Mouse (Mus musculus): ENCODE results near the gene Fnip2. TPM values are rescaled to one million over a fixed set of nuclear protein-coding genes. Genes with fewer than 3 reads are reported as not detected.

The Fnip2 gene
- total RNA-seq (2014; rRNA removed; ENCODE audit: low replicate concordance) (10.5 and 18.3 TPM in 2 replicates), polyA plus RNA-seq (2015; fragmentation: Nextera tagmentation; extraction: Ambion mirVana) (1.4 and 2.1 TPM in 2 replicates)

DNA sequence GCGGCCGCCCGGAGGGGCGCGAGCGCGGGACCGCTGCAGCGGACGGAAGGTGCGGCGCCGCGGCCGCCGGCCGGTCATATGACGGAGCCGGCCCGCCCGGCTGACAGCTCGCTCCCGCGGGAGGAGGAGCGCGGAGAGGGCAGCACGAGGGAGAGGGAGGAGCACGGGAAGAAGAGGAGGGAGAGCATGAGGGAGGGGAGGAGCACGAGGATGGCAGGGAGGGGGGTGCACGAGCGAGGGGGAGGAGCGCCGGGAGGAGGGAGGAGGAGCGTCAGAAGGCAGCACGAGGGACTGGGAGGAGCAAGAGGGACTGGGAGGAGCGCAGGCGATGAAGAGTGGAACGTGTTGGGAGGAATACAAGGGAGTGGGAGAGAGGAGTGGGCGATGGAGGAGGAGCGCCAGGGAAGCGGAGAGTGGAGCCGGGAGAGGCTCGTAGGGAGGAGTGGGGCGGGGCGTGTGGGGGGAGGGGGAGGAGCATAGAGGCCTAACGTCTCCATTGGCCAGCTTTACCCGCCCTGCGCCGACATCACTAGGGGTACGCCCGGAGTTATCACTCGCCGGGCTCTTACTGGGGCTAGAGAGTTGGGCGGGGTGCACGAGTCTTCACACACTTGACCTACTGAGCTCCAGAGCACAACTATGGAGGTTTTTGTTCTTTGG is at the start of gene Fnip2:
TSS of gene Fnip2 (minus strand) at position 94 of the 660 bp plus-strand sequence.
- no peak for TF ChIP-seq CTCF (IDR thresholded peaks at IDR 0.05; ENCODE audit: low read depth)
- 0 out of 2 replicates have a peak, but pooled peaks have one; percentile 55 for TF ChIP-seq EP300 (IDR thresholded peaks at IDR 0.05; ENCODE audit: low read depth)
- Histone ChIP-seq H3K4me1 (ENCODE audit: control insufficient read depth, insufficient read depth) (peaks cover 10% of the 10 kb centered on the region; the same call in 1 of the 2 replicates), H3K4me3 (ENCODE audit: low read depth, low read length) (peak within 1 kb of the TSS; percentile 84), H3K27me3 (ENCODE audit: control insufficient read depth, insufficient read depth, low read length) (no peaks in the 10 kb centered on the region), H3K9ac (replicated peaks; ENCODE audit: low read depth, low read length) (peak within 1 kb of the TSS; percentile 76), H3K9me3 (replicated peaks; ENCODE audit: control insufficient read depth, low read length) (no peaks in the 10 kb centered on the region), H3K4me2 (ENCODE audit: low read depth, low read length) (peak within 1 kb of the TSS; percentile 90), H3K36me3 (replicated peaks; ENCODE audit: control insufficient read depth, insufficient read depth, low read length) (no peaks in the 10 kb centered on the region), H3K27ac (ENCODE audit: low read depth) (peak within 1 kb of the TSS; percentile 75)
- ATAC-seq (ENCODE audit: insufficient read depth, low read depth) (peak; percentile 94), DNase-seq (ENCODE audit: low spot score) (peak; percentile 96)
- WGBS, result under 1% methylated on average over 51 of the region's 55 CpGs

DNA sequence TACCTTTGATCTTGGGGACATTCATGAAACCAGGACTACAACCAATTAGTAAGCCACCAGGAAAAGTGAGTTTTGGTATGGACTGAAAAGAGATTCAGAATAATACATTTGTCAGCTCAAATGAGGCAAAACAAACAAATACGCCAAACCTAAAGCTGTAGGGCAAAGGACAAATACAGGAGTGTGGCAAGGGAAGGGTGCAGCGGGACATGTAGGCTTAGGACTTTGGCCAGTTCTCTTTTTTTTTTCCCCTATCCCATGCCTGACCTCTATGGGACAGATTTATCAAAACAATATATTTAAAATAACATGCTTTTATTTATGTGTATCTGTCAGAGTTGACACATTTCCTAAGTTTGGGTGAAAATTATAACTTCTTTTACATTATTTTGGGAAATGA is 42.3 kb upstream of the Fnip2 start:
- no peaks in the 10 kb centered on the region for H3K4me1 ChIP-seq (ENCODE audit: control insufficient read depth, insufficient read depth)
- 92% methylated on average over 2 of the region's 2 CpGs for WGBS
- no peak for DNase-seq (ENCODE audit: low spot score)
- no peak overlapping the region for H3K4me3 ChIP-seq (ENCODE audit: low read depth, low read length)
- H3K27me3 ChIP-seq (ENCODE audit: control insufficient read depth, insufficient read depth, low read length), result no peaks in the 10 kb centered on the region
- TF ChIP-seq CTCF (IDR thresholded peaks at IDR 0.05; ENCODE audit: low read depth) (no peak), EP300 (IDR thresholded peaks at IDR 0.05; ENCODE audit: low read depth) (no peak)
- H3K9ac ChIP-seq (replicated peaks; ENCODE audit: low read depth, low read length), result no peak overlapping the region
- H3K36me3 ChIP-seq (replicated peaks; ENCODE audit: control insufficient read depth, insufficient read depth, low read length), result peaks cover 67% of the 10 kb centered on the region
- H3K4me2 ChIP-seq (ENCODE audit: low read depth, low read length), result no peak overlapping the region
- ATAC-seq (ENCODE audit: insufficient read depth, low read depth), result no peak
- no peak overlapping the region for H3K27ac ChIP-seq (ENCODE audit: low read depth)
- no peaks in the 10 kb centered on the region for H3K9me3 ChIP-seq (replicated peaks; ENCODE audit: control insufficient read depth, low read length)

DNA sequence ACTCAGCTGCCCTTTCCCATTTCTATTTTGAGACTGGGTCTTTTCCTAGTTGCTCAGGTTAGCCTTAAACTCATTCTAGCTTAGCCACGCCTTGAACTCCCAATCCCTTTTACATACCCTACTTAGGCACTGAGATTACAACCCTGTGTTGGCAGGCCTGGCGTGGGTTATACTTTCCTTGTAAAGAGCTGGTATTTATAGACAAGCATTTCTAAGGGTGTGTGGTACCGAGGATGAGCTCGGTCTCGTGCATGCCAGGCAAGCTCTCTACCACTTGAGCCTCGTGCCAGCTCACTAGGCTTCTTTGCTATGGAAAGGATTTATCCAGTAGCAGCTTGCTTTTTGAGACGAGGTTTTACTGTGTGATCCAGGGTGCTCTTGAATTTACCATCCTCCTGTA is 27.9 kb upstream of the Fnip2 start:
- WGBS, result 47% methylated on average over 7 of the region's 7 CpGs

DNA sequence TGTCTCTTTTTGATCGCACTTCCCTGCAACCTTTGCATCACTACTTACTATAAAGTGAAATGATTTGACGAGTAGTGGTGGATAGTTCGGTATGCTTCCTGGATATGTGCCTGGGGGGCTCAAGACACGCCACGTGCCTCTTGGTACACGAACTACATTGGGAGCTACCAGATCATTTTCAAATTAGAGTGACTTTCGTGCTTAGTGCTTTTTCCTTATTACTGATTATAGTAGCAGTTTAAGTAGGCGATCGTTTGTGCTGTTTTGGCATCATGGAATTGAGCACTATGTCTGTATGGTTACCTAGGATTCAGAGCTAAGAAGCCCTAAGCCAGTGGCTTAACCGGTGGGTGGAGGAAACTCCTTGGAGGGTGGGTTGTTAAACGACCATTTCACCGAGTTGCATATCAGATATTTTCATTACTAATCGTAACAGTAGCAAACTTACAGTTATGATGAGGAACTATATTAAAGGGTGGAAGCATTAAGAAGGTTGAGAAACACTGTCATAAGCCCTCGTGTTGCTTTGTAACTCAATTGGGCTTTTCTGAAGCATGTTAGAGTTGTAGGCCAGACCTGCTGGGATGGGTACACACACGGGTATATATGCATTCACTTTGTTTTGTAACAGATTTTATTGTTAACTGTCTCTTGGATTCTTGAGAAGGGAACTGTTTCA is 24.3 kb upstream of the Fnip2 start:
- DNase-seq (ENCODE audit: low spot score), result no peak
- Histone ChIP-seq H3K4me2 (ENCODE audit: low read depth, low read length) (peak overlapping the region; percentile 87), H3K4me3 (ENCODE audit: low read depth, low read length) (peak overlapping the region; percentile 92), H3K4me1 (ENCODE audit: control insufficient read depth, insufficient read depth) (peaks cover 6% of the 10 kb centered on the region; the same call in 1 of the 2 replicates), H3K27me3 (ENCODE audit: control insufficient read depth, insufficient read depth, low read length) (no peaks in the 10 kb centered on the region), H3K9ac (replicated peaks; ENCODE audit: low read depth, low read length) (peak overlapping the region; percentile 85), H3K36me3 (replicated peaks; ENCODE audit: control insufficient read depth, insufficient read depth, low read length) (peaks cover 27% of the 10 kb centered on the region), H3K27ac (ENCODE audit: low read depth) (peak overlapping the region; percentile 89), H3K9me3 (replicated peaks; ENCODE audit: control insufficient read depth, low read length) (no peaks in the 10 kb centered on the region)
- TF ChIP-seq EP300 (IDR thresholded peaks at IDR 0.05; ENCODE audit: low read depth) (no peak), CTCF (IDR thresholded peaks at IDR 0.05; ENCODE audit: low read depth) (no peak)
- WGBS, result 3% methylated on average over 15 of the region's 15 CpGs
- ATAC-seq (ENCODE audit: insufficient read depth, low read depth), result no peak

More for the DNA sequence above, 27.9 kb upstream of the Fnip2 start:
- peaks cover 57% of the 10 kb centered on the region for H3K36me3 ChIP-seq (replicated peaks; ENCODE audit: control insufficient read depth, insufficient read depth, low read length)
- H3K9me3 ChIP-seq (replicated peaks; ENCODE audit: control insufficient read depth, low read length), result no peaks in the 10 kb centered on the region
- DNase-seq (ENCODE audit: low spot score) (peak; percentile 53), ATAC-seq (ENCODE audit: insufficient read depth, low read depth) (peak; percentile 72)
- no peak overlapping the region for H3K4me2 ChIP-seq (ENCODE audit: low read depth, low read length)
- no peak for TF ChIP-seq CTCF (IDR thresholded peaks at IDR 0.05; ENCODE audit: low read depth)
- TF ChIP-seq EP300 (IDR thresholded peaks at IDR 0.05; ENCODE audit: low read depth), result no peak
- H3K27ac ChIP-seq (ENCODE audit: low read depth), result no peak overlapping the region
- no peak overlapping the region for H3K4me3 ChIP-seq (ENCODE audit: low read depth, low read length)
- H3K4me1 ChIP-seq (ENCODE audit: control insufficient read depth, insufficient read depth), result peaks cover 6% of the 10 kb centered on the region; the same call in 1 of the 2 replicates
- no peaks in the 10 kb centered on the region for H3K27me3 ChIP-seq (ENCODE audit: control insufficient read depth, insufficient read depth, low read length)
- no peak overlapping the region for H3K9ac ChIP-seq (replicated peaks; ENCODE audit: low read depth, low read length)

DNA sequence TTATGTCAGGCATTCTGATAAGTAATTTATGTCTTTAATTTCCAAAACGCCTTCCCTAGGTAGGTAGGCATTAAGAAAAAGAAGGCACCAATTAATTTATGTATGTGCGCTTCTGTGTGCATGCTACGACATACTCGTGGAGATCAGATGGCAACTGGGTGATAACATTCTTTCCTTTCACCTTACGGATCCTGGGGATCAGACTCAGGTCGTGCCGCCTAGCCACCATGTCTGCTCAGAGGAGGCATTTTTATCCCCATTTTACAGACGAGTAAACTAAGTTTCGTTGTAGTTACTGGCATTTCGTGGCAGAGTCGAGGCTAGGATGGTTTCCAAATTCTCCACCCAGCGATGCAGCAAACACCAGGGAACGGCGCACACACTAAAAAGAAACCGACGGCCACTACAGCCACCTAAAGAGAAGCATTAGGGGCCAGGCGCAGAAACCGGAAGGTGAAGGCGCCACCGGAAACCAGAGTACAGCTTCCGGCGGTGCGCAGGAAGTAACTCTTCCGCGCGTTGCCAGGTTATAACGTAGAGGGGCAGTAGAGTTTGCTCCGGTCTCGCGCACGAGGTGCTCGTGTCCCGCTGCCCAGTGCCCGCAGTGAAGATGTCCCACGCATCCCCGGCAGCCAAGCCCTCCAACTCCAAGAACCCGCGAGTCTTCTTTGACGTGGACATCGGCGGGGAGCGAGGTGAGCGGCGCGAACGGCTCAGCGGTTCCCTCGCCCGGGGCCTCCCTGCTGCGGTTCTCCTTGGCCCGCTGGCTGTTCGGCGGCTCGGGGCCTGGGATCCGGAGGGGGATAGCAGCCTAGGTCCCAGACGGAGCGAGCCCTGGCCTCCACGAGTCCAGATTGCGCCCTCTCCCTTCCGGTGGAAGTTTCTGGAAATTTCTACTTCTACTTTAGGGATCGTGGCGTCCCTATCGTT is 23.5 kb upstream of the Fnip2 start, which contains the start of gene Ppid:
TSS of gene Ppid (plus strand) at position 480 of the 930 bp plus-strand sequence.
- ATAC-seq (ENCODE audit: insufficient read depth, low read depth), result peak; percentile 87
- H3K4me2 ChIP-seq (ENCODE audit: low read depth, low read length), result peak within 1 kb of the TSS; percentile 87
- peaks cover 19% of the 10 kb centered on the region for H3K36me3 ChIP-seq (replicated peaks; ENCODE audit: control insufficient read depth, insufficient read depth, low read length)
- peak within 1 kb of the TSS; percentile 92 for H3K4me3 ChIP-seq (ENCODE audit: low read depth, low read length)
- peaks cover 6% of the 10 kb centered on the region; the same call in 1 of the 2 replicates for H3K4me1 ChIP-seq (ENCODE audit: control insufficient read depth, insufficient read depth)
- peak; percentile 89 for DNase-seq (ENCODE audit: low spot score)
- peak; percentile 74 for TF ChIP-seq EP300 (IDR thresholded peaks at IDR 0.05; ENCODE audit: low read depth)
- no peak for TF ChIP-seq CTCF (IDR thresholded peaks at IDR 0.05; ENCODE audit: low read depth)
- no peaks in the 10 kb centered on the region for H3K9me3 ChIP-seq (replicated peaks; ENCODE audit: control insufficient read depth, low read length)
- no peaks in the 10 kb centered on the region for H3K27me3 ChIP-seq (ENCODE audit: control insufficient read depth, insufficient read depth, low read length)
- H3K27ac ChIP-seq (ENCODE audit: low read depth), result peak within 1 kb of the TSS; percentile 89
- WGBS, result 3% methylated on average over 62 of the region's 63 CpGs
- peak within 1 kb of the TSS; percentile 85 for H3K9ac ChIP-seq (replicated peaks; ENCODE audit: low read depth, low read length)
